Mouse (Mus musculus) leukemia stem cell, adult 10-12 weeks (primary cell): ENCODE measurements around the gene Thap8. TPM values are rescaled to one million over a fixed set of nuclear protein-coding genes. Genes with fewer than 3 reads are reported as not detected.

Source experiments
- polyA plus RNA-seq: library from polyadenylated mRNA; stranded (reverse); fragments of >175 nt; gene quantifications from 2 replicates; pipeline ENCODE4 v1.2.3, GENCODE M21; 2012; ENCODE audit warnings: low replicate concordance

The Thap8 gene
- 0.24 TPM in 1 of 2 replicates, not detected in the other for polyA plus RNA-seq

GRCm38 (mm10) chr7:30279951-30280669 lies at the start of gene Thap8, which contains the start of gene Wdr62:
Gene Thap8, plus strand, starts transcription at chr7:30280094.
Gene Wdr62, minus strand, starts transcription at chr7:30280419.

GRCm38 (mm10) chr7:30231669-30232454 lies 48.0 kb upstream of the Thap8 start, which contains the start of the genes Polr2i and Tbcb:
Gene Polr2i, plus strand, starts transcription at chr7:30231948.
Gene Tbcb, minus strand, starts transcription at chr7:30232272.

GRCm38 (mm10) chr7:30235625-30236024 lies 44.3 kb upstream of the Thap8 start, which contains the start of gene Ovol3:
Gene Ovol3, minus strand, starts transcription at chr7:30235725.

GRCm38 (mm10) chr7:30291215-30292131 lies 11.6 kb downstream of the Thap8 start, which contains the start of gene Clip3:
Gene Clip3, plus strand, starts transcription at chr7:30291728.

GRCm38 (mm10) chr7:30308076-30309005 lies 28.4 kb downstream of the Thap8 start, which contains the start of gene Alkbh6:
Gene Alkbh6, plus strand, starts transcription at chr7:30308717.

GRCm38 (mm10) chr7:30314721-30315155 lies 34.8 kb downstream of the Thap8 start, which contains the start of gene Syne4:
Gene Syne4, plus strand, starts transcription at chr7:30314807.

GRCm38 (mm10) chr7:30321539-30322284 lies 41.8 kb downstream of the Thap8 start, which contains the start of gene E130208F15Rik:
Gene E130208F15Rik, plus strand, starts transcription at chr7:30321740.

GRCm38 (mm10) chr7:30323795-30324194 lies 43.9 kb downstream of the Thap8 start, which contains the start of gene Sdhaf1:
Gene Sdhaf1, minus strand, starts transcription at chr7:30323895.

Other genes starting within 250 kb of the Thap8 start
- gene Zfp14, start 228.7 kb upstream of the Thap8 start, polyA plus RNA-seq, result not detected in 2 replicates
- 0.14 and 0.46 TPM in 2 replicates for gene Zfp82, start 207.2 kb upstream of the Thap8 start, polyA plus RNA-seq
- not detected in 2 replicates for gene Gm26920, start 189.7 kb upstream of the Thap8 start, polyA plus RNA-seq
- 0.27 and 0.80 TPM in 2 replicates for gene Zfp566, start 189.6 kb upstream of the Thap8 start, polyA plus RNA-seq
- gene Zfp260, start 185.3 kb upstream of the Thap8 start, polyA plus RNA-seq, result 0.48 and 0.87 TPM in 2 replicates
- gene Zfp382, start 158.2 kb upstream of the Thap8 start, polyA plus RNA-seq, result 4.5 and 5.5 TPM in 2 replicates
- gene Zfp146, start 110.3 kb upstream of the Thap8 start, polyA plus RNA-seq, result 1.1 and 2.7 TPM in 2 replicates
- not detected in 2 replicates for gene Cox7a1, start 96.0 kb upstream of the Thap8 start, polyA plus RNA-seq
- 94.0 and 122 TPM in 2 replicates for gene Capns1, start 81.3 kb upstream of the Thap8 start, polyA plus RNA-seq
- gene Polr2i, start 48.1 kb upstream of the Thap8 start, polyA plus RNA-seq, result 28.6 and 47.9 TPM in 2 replicates
- 10.1 and 15.2 TPM in 2 replicates for gene Tbcb, start 47.8 kb upstream of the Thap8 start, polyA plus RNA-seq
- not detected in 2 replicates for gene Ovol3, start 44.4 kb upstream of the Thap8 start, polyA plus RNA-seq
- gene Wdr62, start 325 bp downstream of the Thap8 start, polyA plus RNA-seq, result 22.7 and 114 TPM in 2 replicates
- gene Clip3, start 11.6 kb downstream of the Thap8 start, polyA plus RNA-seq, result 0.65 and 4.6 TPM in 2 replicates
- gene Alkbh6, start 28.6 kb downstream of the Thap8 start, polyA plus RNA-seq, result 91.3 and 100.0 TPM in 2 replicates
- gene Syne4, start 34.7 kb downstream of the Thap8 start, polyA plus RNA-seq, result 1.8 and 1.9 TPM in 2 replicates
- 0.96 and 1.7 TPM in 2 replicates for gene E130208F15Rik, start 41.6 kb downstream of the Thap8 start, polyA plus RNA-seq
- gene Sdhaf1, start 43.8 kb downstream of the Thap8 start, polyA plus RNA-seq, result 4.7 and 8.8 TPM in 2 replicates
- 0.06 and 0.26 TPM in 2 replicates for gene Lrfn3, start 82.7 kb downstream of the Thap8 start, polyA plus RNA-seq
- 9.6 and 46.1 TPM in 2 replicates for gene Tyrobp, start 133.7 kb downstream of the Thap8 start, polyA plus RNA-seq
- 10.4 TPM in 1 of 2 replicates, not detected in the other for gene Hcst, start 139.8 kb downstream of the Thap8 start, polyA plus RNA-seq
- gene Nfkbid, start 141.6 kb downstream of the Thap8 start, polyA plus RNA-seq, result 16.8 and 18.4 TPM in 2 replicates
- 1.1 and 1.3 TPM in 2 replicates for gene Aplp1, start 165.4 kb downstream of the Thap8 start, polyA plus RNA-seq
- gene Kirrel2, start 177.6 kb downstream of the Thap8 start, polyA plus RNA-seq, result not detected in 2 replicates
- 0.14 TPM in 1 of 2 replicates, not detected in the other for gene Nphs1, start 178.2 kb downstream of the Thap8 start, polyA plus RNA-seq
- 0.13 TPM in 1 of 2 replicates, not detected in the other for gene Prodh2, start 213.5 kb downstream of the Thap8 start, polyA plus RNA-seq